Mouse (Mus musculus): ENCODE measurements around the gene Senp7. TPM values are rescaled to one million over a fixed set of nuclear protein-coding genes. Genes with fewer than 3 reads are reported as not detected.
A peak's percentile ranks its signal among the peaks of the same experiment; 100 is the strongest.
"Not testable (repeated sequence)": the region's sequence is repeated elsewhere in the genome, so short reads cannot be mapped to it uniquely, and the experiment has no call there.

Gene Senp7
- polyA plus RNA-seq (2014; fragmentation: Nextera tagmentation; extraction: Ambion mirVana), result 31.1 and 33.1 TPM in 2 replicates

- H3K36me3 ChIP-seq (ENCODE audit: control insufficient read depth, insufficient read depth, low read length); H3K4me1 ChIP-seq (ENCODE audit: control insufficient read depth, insufficient read depth, low read length); H3K4me2 ChIP-seq (ENCODE audit: low read depth, severe bottlenecking); H3K27me3 ChIP-seq (ENCODE audit: control insufficient read depth, insufficient read depth, low read length); H3K9ac ChIP-seq (ENCODE audit: low read length); H3K4me3 ChIP-seq (ENCODE audit: low read depth, low read length); H3K9me3 ChIP-seq (ENCODE audit: control insufficient read depth, low read length); H3K27ac ChIP-seq (replicated peaks; ENCODE audit: low read depth, low read length); ATAC-seq (ENCODE audit: insufficient number of reproducible peaks, low FRiP score, low TSS enrichment, low read depth); DNase-seq (ENCODE audit: low spot score): not testable (repeated sequence)
- no CpG with 5 or more reads among the region's 4 CpGs for WGBS
Measured at GRCm38 (mm10) chr16:56048038-56048437, at the start of gene Senp7. Gene Senp7, plus strand, starts transcription at chr16:56048338.

DNA sequence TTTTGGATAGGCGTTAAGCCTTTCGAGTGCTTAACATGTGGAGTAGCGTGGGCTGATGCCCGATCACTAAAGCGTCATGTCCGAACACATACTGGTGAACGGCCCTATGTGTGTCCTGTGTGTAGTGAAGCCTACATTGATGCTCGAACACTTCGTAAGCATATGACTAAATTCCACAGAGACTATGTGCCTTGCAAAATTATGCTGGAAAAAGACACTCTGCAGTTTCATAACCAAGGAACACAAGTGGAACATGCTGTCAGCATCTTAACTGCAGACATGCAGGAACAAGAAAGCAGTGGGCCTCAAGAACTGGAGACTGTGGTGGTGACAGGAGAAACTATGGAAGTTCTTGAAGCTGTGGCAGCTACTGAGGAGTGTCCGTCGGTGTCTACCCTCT, 41.3 kb upstream of the Senp7 start:
- Histone ChIP-seq H3K36me3 (ENCODE audit: control insufficient read depth, insufficient read depth, low read length) (peaks cover 13% of the 10 kb centered on the region; the same call in 1 of the 2 replicates), H3K4me1 (ENCODE audit: control insufficient read depth, insufficient read depth, low read length) (no peaks in the 10 kb centered on the region), H3K4me3 (ENCODE audit: low read depth, low read length) (no peak overlapping the region), H3K27ac (replicated peaks; ENCODE audit: low read depth, low read length) (no peak overlapping the region), H3K9ac (ENCODE audit: low read length) (no peak overlapping the region), H3K27me3 (ENCODE audit: control insufficient read depth, insufficient read depth, low read length) (no peaks in the 10 kb centered on the region), H3K9me3 (ENCODE audit: control insufficient read depth, low read length) (no peaks in the 10 kb centered on the region), H3K4me2 (ENCODE audit: low read depth, severe bottlenecking) (no peak overlapping the region)
- ATAC-seq (ENCODE audit: insufficient number of reproducible peaks, low FRiP score, low TSS enrichment, low read depth) (no peak), DNase-seq (ENCODE audit: low spot score) (no peak)
- 96% methylated on average over 11 of the region's 11 CpGs for WGBS

DNA sequence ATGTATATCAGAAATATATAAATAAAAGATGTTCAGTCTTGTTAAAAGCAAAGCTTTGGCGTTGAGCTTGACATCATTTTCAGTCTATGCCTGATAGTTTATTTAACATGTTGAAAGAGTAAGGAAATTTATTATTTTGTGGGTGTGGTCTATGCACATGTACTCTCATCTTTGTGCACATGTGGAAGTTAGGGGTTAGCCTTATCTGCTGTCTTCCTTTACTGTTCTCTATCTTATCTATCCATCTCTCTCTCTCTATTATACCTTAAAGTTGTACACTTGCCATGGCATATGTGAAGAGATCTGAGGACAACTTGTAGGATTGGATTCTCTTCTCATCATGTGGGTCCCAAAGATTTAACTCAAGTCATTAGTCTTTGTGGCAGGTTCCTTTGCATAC, 39.3 kb upstream of the Senp7 start:
- no peak overlapping the region for H3K4me2 ChIP-seq (ENCODE audit: low read depth, severe bottlenecking)
- no peaks in the 10 kb centered on the region for H3K4me1 ChIP-seq (ENCODE audit: control insufficient read depth, insufficient read depth, low read length)
- no peaks in the 10 kb centered on the region for H3K9me3 ChIP-seq (ENCODE audit: control insufficient read depth, low read length)
- H3K4me3 ChIP-seq (ENCODE audit: low read depth, low read length), result no peak overlapping the region
- DNase-seq (ENCODE audit: low spot score), result no peak
- WGBS, result 96% methylated on average over 1 of the region's 1 CpGs
- no peak for ATAC-seq (ENCODE audit: insufficient number of reproducible peaks, low FRiP score, low TSS enrichment, low read depth)
- H3K27me3 ChIP-seq (ENCODE audit: control insufficient read depth, insufficient read depth, low read length), result no peaks in the 10 kb centered on the region
- H3K9ac ChIP-seq (ENCODE audit: low read length), result no peak overlapping the region
- H3K36me3 ChIP-seq (ENCODE audit: control insufficient read depth, insufficient read depth, low read length), result peaks cover 13% of the 10 kb centered on the region; the same call in 1 of the 2 replicates
- no peak overlapping the region for H3K27ac ChIP-seq (replicated peaks; ENCODE audit: low read depth, low read length)

DNA sequence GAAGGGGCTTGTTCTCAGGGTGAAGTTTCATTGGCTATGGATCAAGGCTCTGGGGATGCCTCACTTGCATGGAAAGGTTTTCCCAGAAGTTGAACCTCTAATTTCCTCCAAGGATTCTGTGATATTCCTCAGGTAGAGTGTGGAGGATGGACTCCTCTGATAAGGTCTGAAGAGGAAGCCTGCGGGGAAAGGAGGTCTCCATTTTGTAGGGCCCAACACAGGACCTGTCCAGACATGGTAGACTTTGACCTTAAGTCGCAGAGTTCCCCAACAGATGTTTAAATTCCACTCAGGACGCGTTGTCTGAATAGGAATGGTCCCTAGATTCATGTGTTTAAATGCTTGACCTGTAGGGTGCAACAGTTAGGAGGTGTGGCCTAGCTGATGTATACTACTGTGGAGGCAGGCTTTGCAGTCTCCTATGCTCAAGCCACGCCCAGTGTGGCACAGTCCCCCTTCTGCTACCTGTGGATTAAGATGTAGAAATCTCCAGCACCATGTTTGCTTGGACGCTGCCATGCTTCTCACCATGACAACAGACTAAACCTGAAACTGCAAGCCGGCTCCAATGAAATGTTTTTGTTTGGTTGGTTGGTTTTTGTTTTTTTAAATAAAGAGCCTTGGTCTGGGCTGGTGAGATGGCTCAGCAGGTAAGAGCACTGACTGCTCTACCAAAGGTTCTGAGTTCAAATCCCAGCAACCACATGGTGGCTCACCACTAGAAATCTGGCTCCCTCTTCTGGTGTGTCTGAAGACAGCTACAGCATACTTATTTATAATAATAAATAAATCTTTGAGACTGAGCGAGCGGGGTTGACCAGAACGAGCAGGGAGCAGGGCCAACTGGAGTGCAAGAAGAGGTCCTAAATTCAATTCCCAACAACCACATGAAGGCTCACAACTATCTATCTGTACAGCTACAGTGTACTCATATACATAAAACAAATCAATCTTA, 35.1 kb upstream of the Senp7 start:
- no peak overlapping the region for H3K27ac ChIP-seq (replicated peaks; ENCODE audit: low read depth, low read length)
- 88% methylated on average over 10 of the region's 10 CpGs for WGBS
- H3K9me3 ChIP-seq (ENCODE audit: control insufficient read depth, low read length), result no peaks in the 10 kb centered on the region
- H3K36me3 ChIP-seq (ENCODE audit: control insufficient read depth, insufficient read depth, low read length), result peaks cover 10% of the 10 kb centered on the region; the same call in 1 of the 2 replicates
- no peak overlapping the region for H3K9ac ChIP-seq (ENCODE audit: low read length)
- no peaks in the 10 kb centered on the region for H3K4me1 ChIP-seq (ENCODE audit: control insufficient read depth, insufficient read depth, low read length)
- DNase-seq (ENCODE audit: low spot score) (no peak), ATAC-seq (ENCODE audit: insufficient number of reproducible peaks, low FRiP score, low TSS enrichment, low read depth) (no peak)
- H3K4me3 ChIP-seq (ENCODE audit: low read depth, low read length), result no peak overlapping the region
- no peaks in the 10 kb centered on the region for H3K27me3 ChIP-seq (ENCODE audit: control insufficient read depth, insufficient read depth, low read length)
- H3K4me2 ChIP-seq (ENCODE audit: low read depth, severe bottlenecking), result no peak overlapping the region

DNA sequence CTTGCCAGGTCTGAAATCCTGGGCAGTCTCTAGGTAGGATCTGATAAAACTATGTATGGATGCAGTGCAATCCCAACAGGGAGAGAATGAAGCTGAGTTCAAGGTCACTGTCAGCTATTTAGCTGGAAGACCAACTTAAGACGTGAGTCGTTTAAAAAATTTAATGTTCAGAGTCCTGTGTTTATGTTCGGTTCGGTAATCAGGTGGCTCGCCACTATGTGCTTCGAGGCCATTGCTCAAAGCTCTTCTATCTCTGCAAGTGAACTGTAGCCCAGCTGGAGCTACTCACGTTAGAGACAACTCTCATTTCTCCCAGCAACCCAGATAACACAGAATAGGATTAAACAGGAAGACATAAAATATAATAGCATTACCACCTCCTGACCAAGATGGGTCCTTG, 34.1 kb upstream of the Senp7 start:
- Histone ChIP-seq H3K4me1 (ENCODE audit: control insufficient read depth, insufficient read depth, low read length) (no peaks in the 10 kb centered on the region), H3K27me3 (ENCODE audit: control insufficient read depth, insufficient read depth, low read length) (no peaks in the 10 kb centered on the region), H3K27ac (replicated peaks; ENCODE audit: low read depth, low read length) (no peak overlapping the region), H3K36me3 (ENCODE audit: control insufficient read depth, insufficient read depth, low read length) (peaks cover 17% of the 10 kb centered on the region), H3K9ac (ENCODE audit: low read length) (no peak overlapping the region), H3K4me2 (ENCODE audit: low read depth, severe bottlenecking) (no peak overlapping the region), H3K4me3 (ENCODE audit: low read depth, low read length) (no peak overlapping the region), H3K9me3 (ENCODE audit: control insufficient read depth, low read length) (no peaks in the 10 kb centered on the region)
- DNase-seq (ENCODE audit: low spot score) (no peak), ATAC-seq (ENCODE audit: insufficient number of reproducible peaks, low FRiP score, low TSS enrichment, low read depth) (no peak)
- WGBS, result 92% methylated on average over 7 of the region's 7 CpGs

DNA sequence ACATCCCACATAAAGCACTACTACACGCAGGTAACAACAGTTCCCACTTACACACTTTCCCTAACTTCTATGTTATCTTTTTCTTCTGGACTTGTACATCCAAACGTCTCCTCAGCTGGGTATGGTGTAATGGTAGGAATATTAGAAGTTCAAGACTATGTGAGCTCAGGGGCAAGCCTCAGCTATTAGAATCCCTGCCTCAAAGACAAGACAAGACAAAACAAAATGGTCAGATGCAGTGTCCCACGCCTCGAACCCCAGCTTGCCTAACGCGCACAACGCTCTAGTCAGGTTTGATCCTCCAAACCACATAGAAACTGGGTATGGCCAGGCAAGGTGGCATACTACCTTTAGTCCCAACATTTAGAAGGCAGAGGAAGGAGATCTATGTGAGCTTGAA, 28.5 kb upstream of the Senp7 start:
- Histone ChIP-seq H3K27ac (replicated peaks; ENCODE audit: low read depth, low read length) (no peak overlapping the region), H3K4me3 (ENCODE audit: low read depth, low read length) (no peak overlapping the region), H3K4me1 (ENCODE audit: control insufficient read depth, insufficient read depth, low read length) (no peaks in the 10 kb centered on the region), H3K36me3 (ENCODE audit: control insufficient read depth, insufficient read depth, low read length) (peaks cover 19% of the 10 kb centered on the region), H3K9me3 (ENCODE audit: control insufficient read depth, low read length) (no peaks in the 10 kb centered on the region), H3K9ac (ENCODE audit: low read length) (no peak overlapping the region), H3K4me2 (ENCODE audit: low read depth, severe bottlenecking) (no peak overlapping the region), H3K27me3 (ENCODE audit: control insufficient read depth, insufficient read depth, low read length) (no peaks in the 10 kb centered on the region)
- DNase-seq (ENCODE audit: low spot score), result no peak
- 96% methylated on average over 7 of the region's 7 CpGs for WGBS
- no peak for ATAC-seq (ENCODE audit: insufficient number of reproducible peaks, low FRiP score, low TSS enrichment, low read depth)

- DNase-seq (ENCODE audit: low spot score), result no peak
- no peaks in the 10 kb centered on the region for H3K9me3 ChIP-seq (ENCODE audit: control insufficient read depth, low read length)
- no peak overlapping the region for H3K27ac ChIP-seq (replicated peaks; ENCODE audit: low read depth, low read length)
- H3K27me3 ChIP-seq (ENCODE audit: control insufficient read depth, insufficient read depth, low read length), result no peaks in the 10 kb centered on the region
- H3K4me3 ChIP-seq (ENCODE audit: low read depth, low read length), result peak overlapping the region; percentile 98
- no peak for ATAC-seq (ENCODE audit: insufficient number of reproducible peaks, low FRiP score, low TSS enrichment, low read depth)
- 56% methylated on average over 12 of the region's 12 CpGs for WGBS
- peaks cover 7% of the 10 kb centered on the region for H3K4me1 ChIP-seq (ENCODE audit: control insufficient read depth, insufficient read depth, low read length)
- H3K4me2 ChIP-seq (ENCODE audit: low read depth, severe bottlenecking), result peak overlapping the region; percentile 54
- H3K9ac ChIP-seq (ENCODE audit: low read length), result peak overlapping the region; percentile 94
- H3K36me3 ChIP-seq (ENCODE audit: control insufficient read depth, insufficient read depth, low read length), result peaks cover 5% of the 10 kb centered on the region; the same call in 1 of the 2 replicates
Measured at GRCm38 (mm10) chr16:56027854-56028629, 20.1 kb upstream of the Senp7 start.

DNA sequence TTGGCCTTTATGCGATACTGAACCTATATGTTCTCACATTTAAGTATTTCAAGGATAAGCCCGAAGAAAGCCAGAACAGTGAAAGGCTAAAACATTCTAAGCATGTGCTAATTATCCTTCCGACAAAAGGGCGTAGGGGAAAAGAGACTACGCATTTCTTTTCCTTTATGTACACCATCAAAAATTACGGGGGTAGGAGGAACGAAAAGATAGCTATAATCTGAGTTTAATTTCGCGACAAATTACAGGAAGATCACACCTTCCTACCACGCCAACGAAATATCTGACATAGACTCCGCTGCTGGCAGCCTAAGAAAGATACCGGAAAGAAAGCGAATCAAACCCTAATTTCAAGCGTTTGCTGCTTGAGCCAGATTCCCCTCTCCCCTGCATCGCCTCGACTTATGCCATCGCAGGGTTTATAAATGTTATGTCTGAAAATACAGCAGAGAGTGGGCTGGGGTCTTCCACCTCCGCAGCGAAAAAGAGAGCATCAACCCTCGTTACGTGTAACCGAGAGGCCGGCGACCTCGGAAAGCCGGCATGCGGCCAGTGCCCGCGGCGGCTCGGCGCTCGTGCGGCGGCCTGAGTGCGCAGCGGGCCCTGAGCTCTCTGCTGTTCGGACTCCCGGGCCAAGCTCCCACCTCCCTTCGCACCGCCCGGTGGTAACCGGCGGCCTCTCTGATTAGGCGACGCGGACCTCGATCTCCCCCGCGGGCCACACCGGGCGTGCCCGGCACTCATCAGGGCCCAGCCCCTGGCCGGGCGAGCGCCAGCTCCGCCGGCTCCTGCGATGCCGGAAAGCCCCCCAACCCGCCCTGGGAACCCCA, 19.2 kb upstream of the Senp7 start:
- Histone ChIP-seq H3K4me3 (ENCODE audit: low read depth, low read length) (peak overlapping the region; percentile 98), H3K27me3 (ENCODE audit: control insufficient read depth, insufficient read depth, low read length) (no peaks in the 10 kb centered on the region), H3K4me2 (ENCODE audit: low read depth, severe bottlenecking) (peak overlapping the region; percentile 54), H3K9me3 (ENCODE audit: control insufficient read depth, low read length) (no peaks in the 10 kb centered on the region), H3K9ac (ENCODE audit: low read length) (peak overlapping the region; percentile 94), H3K27ac (replicated peaks; ENCODE audit: low read depth, low read length) (peak overlapping the region; percentile 51), H3K36me3 (ENCODE audit: control insufficient read depth, insufficient read depth, low read length) (peaks cover 6% of the 10 kb centered on the region), H3K4me1 (ENCODE audit: control insufficient read depth, insufficient read depth, low read length) (peaks cover 7% of the 10 kb centered on the region)
- ATAC-seq (ENCODE audit: insufficient number of reproducible peaks, low FRiP score, low TSS enrichment, low read depth) (peak; percentile 78), DNase-seq (ENCODE audit: low spot score) (no peak)
- under 1% methylated on average over 57 of the region's 62 CpGs for WGBS

Measured in limb, embryonic 11.5 days (tissue).